Mouse (Mus musculus) kidney, adult 2 months (tissue): ENCODE measurements around the gene Idh3a.
A peak's percentile ranks its signal among the peaks of the same experiment; 100 is the strongest.

Experiments
- CTCF ChIP-seq: fragments of 200-500 bp; conservative IDR thresholded peaks from 2 replicates; pipeline ENCODE4 v1.5.1; 2011; ENCODE audit warnings: low read depth, mild to moderate bottlenecking, control low read depth, low read length, moderate library complexity, mixed read lengths; ENCODE audit not compliant: insufficient read depth, insufficient read length
- POLR2A ChIP-seq: fragments of 200-500 bp; IDR thresholded peaks from one replicate; pipeline ENCODE4 v1.6.1; 2011; ENCODE audit warnings: low read depth, low read length, control low read depth

DNA sequence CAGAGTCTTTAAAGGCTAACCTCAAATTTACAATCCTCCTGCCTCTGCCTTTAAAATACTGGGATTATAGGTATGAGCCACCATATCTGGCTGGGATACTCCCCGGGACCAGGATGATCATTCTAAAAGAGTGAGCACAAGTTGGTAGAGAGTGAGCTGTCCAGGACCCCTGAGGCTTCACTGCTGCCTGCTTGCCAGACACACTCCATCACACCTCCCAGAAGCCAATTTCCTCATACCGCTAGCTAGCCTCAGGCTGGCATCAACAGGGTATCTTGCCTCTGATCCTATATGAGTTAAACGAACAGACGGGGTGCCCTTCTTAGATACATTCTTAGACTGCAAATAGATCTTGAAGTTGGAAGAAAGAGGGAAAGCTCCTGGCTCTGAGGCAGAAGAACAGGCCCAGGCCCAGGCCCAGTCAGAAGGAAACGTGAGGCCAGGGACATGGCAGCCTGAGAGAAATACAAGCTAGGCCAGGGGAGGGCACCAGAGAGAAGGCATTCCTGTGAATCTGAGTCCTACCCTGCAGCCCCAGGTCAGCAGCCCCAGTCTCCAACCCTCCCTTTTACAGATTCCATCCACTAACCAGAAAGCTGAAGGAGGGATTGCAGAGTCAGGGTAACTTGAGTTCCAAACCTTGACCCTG, 43.6 kb downstream of the Idh3a start:
- TF ChIP-seq POLR2A: no peak
- 0 out of 2 replicates have a peak, but pooled peaks have one; percentile 13 for TF ChIP-seq CTCF
